Mouse (Mus musculus) MEL (cell line): Measurements from ENCODE around the gene Eng. TPM values are rescaled to one million over a fixed set of nuclear protein-coding genes. Genes with fewer than 3 reads are reported as not detected.

Experiments
- DNase-seq: peaks from one replicate; pipeline ENCODE4 v3.0.0; 2011; ENCODE audit warnings: low read depth, low spot score
- H3K27ac ChIP-seq: 2 replicates; pipeline ENCODE4 v1.5.1; 2012; ENCODE audit warnings: low read depth, mild to moderate bottlenecking, control low read depth, low read length, moderate library complexity; ENCODE audit not compliant: control insufficient read depth
- H3K27me3 ChIP-seq, 2 experiments: fragments of 150-350 bp in 1 of 2; sonication (generic) in 1 of 2; 2 replicates each; pipeline ENCODE4 v1.6.1; 2012; ENCODE audit warnings: low read length in 2 of 2, mild to moderate bottlenecking in 2 of 2, improper control_type of control experiment in 1 of 2, moderate library complexity in 1 of 2; ENCODE audit not compliant: insufficient read depth in 2 of 2, control insufficient read depth in 1 of 2
- H3K36me3 ChIP-seq, 2 experiments: 2 replicates each; pipeline ENCODE4 v1.6.1; 2012 to 2014; ENCODE audit warnings: low read length in 2 of 2, improper control_type of control experiment in 1 of 2, inconsistent platforms in 1 of 2, mild to moderate bottlenecking in 1 of 2; ENCODE audit not compliant: insufficient read depth in 2 of 2, control insufficient read depth in 1 of 2
- H3K4me1 ChIP-seq, 2 experiments: fragments of 150-350 bp in 1 of 2; sonication (generic) in 1 of 2; 2 replicates each; pipeline ENCODE4 v1.6.1; 2012; ENCODE audit warnings: low read length in 2 of 2, improper control_type of control experiment in 1 of 2, mild to moderate bottlenecking in 1 of 2; ENCODE audit not compliant: insufficient read depth in 2 of 2, control insufficient read depth in 1 of 2
- H3K4me3 ChIP-seq, 2 experiments: fragments of 150-350 bp in 1 of 2; sonication (generic) in 1 of 2; 2 replicates each; pipeline ENCODE4 v1.5.1; 2012; ENCODE audit warnings: low read depth in 2 of 2, low read length in 2 of 2, mild to moderate bottlenecking in 2 of 2, moderate library complexity in 2 of 2, control low read depth in 1 of 2, improper control_type of control experiment in 1 of 2; ENCODE audit not compliant: control insufficient read depth in 1 of 2, insufficient read depth in 1 of 2
- H3K79me2 ChIP-seq: 2 replicates; pipeline ENCODE4 v1.6.1; 2012; ENCODE audit warnings: mild to moderate bottlenecking, low read length, moderate library complexity; ENCODE audit not compliant: control insufficient read depth, poor library complexity, insufficient read depth
- H3K9ac ChIP-seq: 2 replicates; pipeline ENCODE4 v1.6.1; 2012; ENCODE audit warnings: low read depth, mild to moderate bottlenecking, control low read depth, low read length, moderate library complexity; ENCODE audit not compliant: control insufficient read depth, poor library complexity, severe bottlenecking
- H3K9me3 ChIP-seq: fragments of 150-350 bp; sonication (generic); replicated peaks from 2 replicates; pipeline ENCODE4 v1.6.1; 2012; ENCODE audit warnings: mild to moderate bottlenecking, low read length, improper control_type of control experiment, moderate library complexity; ENCODE audit not compliant: insufficient read depth
- BHLHE40 ChIP-seq: IDR thresholded peaks from 2 replicates; pipeline ENCODE4 v1.6.1; 2012; ENCODE audit warnings: low read depth, mild to moderate bottlenecking, inconsistent platforms, low read length, improper control_type of control experiment, borderline replicate concordance
- CHD1 ChIP-seq: IDR thresholded peaks from 2 replicates; pipeline ENCODE4 v1.6.1; 2012; ENCODE audit warnings: low read depth, mild to moderate bottlenecking, inconsistent platforms, low read length, improper control_type of control experiment
- CTCF ChIP-seq, 3 experiments: IDR thresholded peaks in 2 of 3; conservative IDR thresholded peaks in 1 of 3; 2 replicates each; pipeline ENCODE4 v1.5.1; 2011 to 2012; ENCODE audit warnings: low read length in 3 of 3, low read depth in 2 of 3, mild to moderate bottlenecking in 2 of 3, improper control_type of control experiment in 1 of 3, inconsistent platforms in 1 of 3, mixed read lengths in 1 of 3, moderate library complexity in 1 of 3; ENCODE audit not compliant: control insufficient read depth in 1 of 3, insufficient read depth in 1 of 3, poor library complexity in 1 of 3, severe bottlenecking in 1 of 3
- EP300 ChIP-seq, 2 experiments: IDR thresholded peaks; 2 replicates each; pipeline ENCODE4 v1.6.1; 2011; ENCODE audit warnings: improper control_type of control experiment in 2 of 2, low read length in 2 of 2, low read depth in 1 of 2, mild to moderate bottlenecking in 1 of 2
- GABPA ChIP-seq: IDR thresholded peaks from 2 replicates; pipeline ENCODE4 v1.6.1; 2012; ENCODE audit warnings: low read depth, mild to moderate bottlenecking, inconsistent platforms, low read length, improper control_type of control experiment, moderate library complexity
- KAT2A ChIP-seq: conservative IDR thresholded peaks from 2 replicates; pipeline ENCODE4 v1.6.1; 2012; ENCODE audit warnings: low read depth, low read length, improper control_type of control experiment, inconsistent platforms
- MAFK ChIP-seq: IDR thresholded peaks from 2 replicates; pipeline ENCODE4 v1.6.1; 2011; ENCODE audit warnings: low read depth, mild to moderate bottlenecking, low read length, improper control_type of control experiment, borderline replicate concordance
- MAX ChIP-seq: IDR thresholded peaks from 2 replicates; pipeline ENCODE4 v1.6.1; 2011; ENCODE audit warnings: low read length, improper control_type of control experiment
- MAZ ChIP-seq: IDR thresholded peaks from 2 replicates; pipeline ENCODE4 v1.6.1; 2012; ENCODE audit warnings: low read depth, mild to moderate bottlenecking, inconsistent platforms, low read length, improper control_type of control experiment
- MYB ChIP-seq: IDR thresholded peaks from 2 replicates; pipeline ENCODE4 v1.6.1; 2011; ENCODE audit warnings: mild to moderate bottlenecking, low read depth, low read length, improper control_type of control experiment
- MYC ChIP-seq: IDR thresholded peaks from 2 replicates; pipeline ENCODE4 v1.6.1; 2011; ENCODE audit warnings: low read depth, mild to moderate bottlenecking, low read length, improper control_type of control experiment, moderate library complexity
- NELFE ChIP-seq: IDR thresholded peaks from 2 replicates; pipeline ENCODE4 v1.6.1; 2011; ENCODE audit warnings: low read depth, low read length, improper control_type of control experiment
- POLR2A ChIP-seq, 2 experiments: IDR thresholded peaks; 2 replicates each; pipeline ENCODE4 v1.6.1; 2011 to 2012; ENCODE audit warnings: low read length in 2 of 2, mild to moderate bottlenecking in 2 of 2, control low read depth in 1 of 2, improper control_type of control experiment in 1 of 2, low read depth in 1 of 2, moderate library complexity in 1 of 2; ENCODE audit not compliant: control insufficient read depth in 1 of 2, insufficient read depth in 1 of 2, poor library complexity in 1 of 2
- POLR2AphosphoS2 ChIP-seq: IDR thresholded peaks from 2 replicates; pipeline ENCODE4 v1.6.1; 2011; ENCODE audit warnings: low read length, improper control_type of control experiment
- POLR2AphosphoS5 ChIP-seq: IDR thresholded peaks from 2 replicates; pipeline ENCODE4 v1.6.1; 2012; ENCODE audit warnings: low read depth, borderline replicate concordance, mild to moderate bottlenecking, inconsistent platforms, low read length, moderate library complexity, mixed read lengths
- RAD21 ChIP-seq: IDR thresholded peaks from 2 replicates; pipeline ENCODE4 v1.6.1; 2011; ENCODE audit warnings: mild to moderate bottlenecking, low read depth, low read length, improper control_type of control experiment
- SMC3 ChIP-seq: IDR thresholded peaks from 2 replicates; pipeline ENCODE4 v1.6.1; 2011; ENCODE audit warnings: low read depth, low read length, improper control_type of control experiment
- TAL1 ChIP-seq: IDR thresholded peaks from 2 replicates; pipeline ENCODE4 v1.6.1; 2012; ENCODE audit warnings: mild to moderate bottlenecking, inconsistent platforms, low read length, moderate library complexity, mixed read lengths
- TBP ChIP-seq: IDR thresholded peaks from 2 replicates; pipeline ENCODE4 v1.8.0; 2011; ENCODE audit warnings: low read depth, low read length, improper control_type of control experiment
- TCF12 ChIP-seq: IDR thresholded peaks from 2 replicates; pipeline ENCODE4 v1.6.1; 2014; ENCODE audit warnings: low read depth, mild to moderate bottlenecking, inconsistent platforms, low read length, improper control_type of control experiment, moderate library complexity
- UBTF ChIP-seq: IDR thresholded peaks from 2 replicates; pipeline ENCODE4 v1.6.1; 2012; ENCODE audit warnings: low read depth, mild to moderate bottlenecking, inconsistent platforms, low read length, improper control_type of control experiment, moderate library complexity, borderline replicate concordance; ENCODE audit not compliant: insufficient read depth
- USF2 ChIP-seq, 2 experiments: IDR thresholded peaks; 2 replicates each; pipeline ENCODE4 v1.6.1; 2011 to 2012; ENCODE audit warnings: improper control_type of control experiment in 2 of 2, low read length in 2 of 2, borderline replicate concordance in 1 of 2, inconsistent platforms in 1 of 2, low read depth in 1 of 2, mild to moderate bottlenecking in 1 of 2; ENCODE audit not compliant: insufficient read depth in 1 of 2
- ZC3H11A ChIP-seq: IDR thresholded peaks from 2 replicates; pipeline ENCODE4 v1.6.1; 2012; ENCODE audit warnings: low read depth, mild to moderate bottlenecking, inconsistent platforms, low read length, improper control_type of control experiment
- ZKSCAN1 ChIP-seq: IDR thresholded peaks from 2 replicates; pipeline ENCODE4 v1.6.1; 2012; ENCODE audit warnings: low read depth, mild to moderate bottlenecking, inconsistent platforms, low read length, improper control_type of control experiment, moderate library complexity
- ZNF384 ChIP-seq: IDR thresholded peaks from 2 replicates; pipeline ENCODE4 v1.6.1; 2012; ENCODE audit warnings: low read depth, mild to moderate bottlenecking, inconsistent platforms, low read length, improper control_type of control experiment
- polyA plus RNA-seq, 2 experiments: library from polyadenylated mRNA; stranded (reverse) in 1 of 2; unstranded in 1 of 2; fragments of >175 nt in 1 of 2; fragments of >200 nt in 1 of 2; gene quantifications; 2 replicates each; pipeline versions ENCODE4 v1.2.1 to v1.2.4; 2012; ENCODE audit warnings: low replicate concordance in 2 of 2, low read depth in 1 of 2; ENCODE audit not compliant: insufficient read length in 2 of 2, insufficient read depth in 1 of 2, missing spikeins in 1 of 2
- total RNA-seq: library from RNA; depleted of rRNA; stranded (reverse); fragments of 300-350 nt; gene quantifications from 2 replicates; pipeline ENCODE4 v1.2.3, GENCODE M21; 2012

Eng gene
- total and polyA plus RNA-seq, 3 experiments, result 0.73 to 1.0 TPM; not detected in 1

DNA sequence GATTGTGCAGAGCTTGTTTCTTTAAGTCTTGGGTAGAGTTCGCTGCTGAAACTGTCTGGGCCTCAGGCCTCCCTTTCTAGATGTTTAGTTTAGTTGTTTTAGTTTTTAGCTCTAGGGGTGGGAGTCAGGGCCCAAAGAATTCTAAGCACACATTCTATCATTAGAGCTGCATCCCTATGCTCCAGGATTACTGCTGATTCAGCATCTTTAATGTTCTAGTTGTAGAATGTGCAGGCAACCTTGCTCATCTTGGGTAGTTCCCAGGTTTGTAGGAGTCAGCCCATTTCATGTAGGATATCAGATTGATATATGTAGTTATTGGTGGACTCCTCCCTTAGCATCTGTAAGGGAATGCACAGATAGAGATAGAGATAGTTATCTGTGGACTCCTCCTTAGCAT lies 29.3 kb upstream of the Eng start:
- H3K4me1 ChIP-seq, result peaks cover 2 to 17% of the 10 kb centered on the region in 2 experiments; a peak in 3 of 4 replicates
- no peak overlapping the region for H3K4me3 ChIP-seq
- H3K9me3 ChIP-seq, result no peaks in the 10 kb centered on the region
- no peaks in the 10 kb centered on the region for H3K27me3 ChIP-seq
- no peak for DNase-seq
- peak; percentile 93 for TF ChIP-seq MAFK
- TF ChIP-seq MAX, result no peak
- H3K36me3 ChIP-seq, result peaks cover 1 to 11% of the 10 kb centered on the region in 2 experiments; a peak in 2 of 4 replicates
- no peak overlapping the region for H3K27ac ChIP-seq
- no peaks in the 10 kb centered on the region for H3K79me2 ChIP-seq
- no peak overlapping the region for H3K9ac ChIP-seq

DNA sequence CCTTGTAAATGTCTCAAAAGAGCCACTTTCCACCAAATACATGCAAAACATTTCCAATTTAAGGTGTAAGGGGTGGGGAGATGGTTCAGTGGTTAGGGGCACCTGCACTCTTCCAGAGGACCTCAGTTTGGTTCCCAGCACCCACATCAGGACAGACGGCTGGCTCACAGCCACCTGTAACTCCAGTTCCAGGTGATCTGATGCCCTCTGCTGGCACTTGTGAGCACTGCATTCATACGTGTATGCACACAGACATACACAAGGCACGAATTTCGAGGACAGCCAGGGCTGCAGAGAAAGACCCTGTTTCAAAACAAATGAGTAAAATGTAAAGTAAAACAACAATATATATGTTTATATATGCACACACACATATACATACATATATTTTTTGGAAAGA lies 28.8 kb upstream of the Eng start:
- Histone ChIP-seq H3K79me2 (no peaks in the 10 kb centered on the region), H3K4me1 (peaks cover 2 to 17% of the 10 kb centered on the region in 2 experiments; a peak in 3 of 4 replicates), H3K27me3 (no peaks in the 10 kb centered on the region), H3K9ac (no peak overlapping the region), H3K4me3 (no peak overlapping the region), H3K9me3 (no peaks in the 10 kb centered on the region), H3K36me3 (peaks cover 1 to 11% of the 10 kb centered on the region in 2 experiments; a peak in 2 of 4 replicates), H3K27ac (no peak overlapping the region)
- peak; percentile 56 for DNase-seq
- TF ChIP-seq ZC3H11A (no peak), CTCF (IDR thresholded peaks at IDR 0.05 in 2 of 3, conservative IDR thresholded peaks at IDR 0.05 in 1 of 3; ENCODE audit: control insufficient read depth in 1 of 3, insufficient read depth in 1 of 3, low read depth in 2 of 3, low read length in 3 of 3, poor library complexity in 1 of 3, severe bottlenecking in 1 of 3) (peak; percentile 56 to 65 (median 62)), MYB (no peak), POLR2AphosphoS5 (no peak), EP300 (IDR thresholded peaks at IDR 0.05; ENCODE audit: low read depth in 1 of 2, low read length in 2 of 2) (no peak), NELFE (no peak), MAX (no peak), BHLHE40 (no peak), MAZ (no peak), RAD21 (peak; percentile 41), ZNF384 (no peak), GABPA (no peak), SMC3 (peak; percentile 45), POLR2AphosphoS2 (no peak)
- TF ChIP-seq, all 39 proteins: peak for 3

DNA sequence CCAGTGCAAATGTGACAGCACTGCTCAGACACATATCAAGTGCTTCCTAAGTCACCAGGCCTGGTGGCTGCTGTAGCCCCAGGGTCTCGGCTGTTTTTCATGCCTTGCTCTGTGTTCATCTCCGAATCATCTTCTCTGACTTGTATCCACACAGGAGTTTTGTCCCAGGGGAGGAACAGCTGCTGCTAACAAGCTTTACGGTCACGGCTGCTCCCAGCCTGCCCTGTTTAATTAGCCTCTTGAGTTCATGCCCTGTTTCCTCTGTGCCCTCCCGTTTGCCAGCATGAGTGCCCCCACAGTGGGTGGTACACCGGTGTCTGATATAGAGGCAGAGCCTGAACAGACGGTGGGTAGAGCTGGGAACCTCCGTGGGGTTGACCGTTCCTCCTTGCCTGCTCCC lies 28.3 kb upstream of the Eng start:
- Histone ChIP-seq H3K9me3 (no peaks in the 10 kb centered on the region), H3K36me3 (peaks cover 1 to 11% of the 10 kb centered on the region in 2 experiments; a peak in 2 of 4 replicates), H3K4me1 (peaks cover 2 to 17% of the 10 kb centered on the region in 2 experiments; a peak in 3 of 4 replicates), H3K9ac (no peak overlapping the region), H3K27ac (no peak overlapping the region), H3K27me3 (no peaks in the 10 kb centered on the region), H3K4me3 (no peak overlapping the region), H3K79me2 (no peaks in the 10 kb centered on the region)
- DNase-seq, result no peak
- TF ChIP-seq TCF12 (no peak), MYC (no peak), ZKSCAN1 (no peak), ZC3H11A (no peak), POLR2A (IDR thresholded peaks at IDR 0.05; ENCODE audit: control insufficient read depth in 1 of 2, insufficient read depth in 1 of 2, low read depth in 1 of 2, low read length in 2 of 2, poor library complexity in 1 of 2) (no peak), MYB (no peak), UBTF (no peak), KAT2A (no peak), CHD1 (no peak), POLR2AphosphoS5 (no peak), TBP (no peak), USF2 (IDR thresholded peaks at IDR 0.05; ENCODE audit: borderline replicate concordance in 1 of 2, insufficient read depth in 1 of 2, low read depth in 1 of 2, low read length in 2 of 2) (no peak), TAL1 (no peak), MAX (no peak), ZNF384 (no peak), BHLHE40 (no peak)
